Mouse (Mus musculus) ovary, postnatal 36 days (tissue): ENCODE measurements around the gene Pdcd5.

Experiments used
- DNase-seq: peaks from one replicate; pipeline ENCODE4 v3.0.0; 2022; ENCODE audit warnings: low spot score, mixed read lengths

Gene Pdcd5

DNA sequence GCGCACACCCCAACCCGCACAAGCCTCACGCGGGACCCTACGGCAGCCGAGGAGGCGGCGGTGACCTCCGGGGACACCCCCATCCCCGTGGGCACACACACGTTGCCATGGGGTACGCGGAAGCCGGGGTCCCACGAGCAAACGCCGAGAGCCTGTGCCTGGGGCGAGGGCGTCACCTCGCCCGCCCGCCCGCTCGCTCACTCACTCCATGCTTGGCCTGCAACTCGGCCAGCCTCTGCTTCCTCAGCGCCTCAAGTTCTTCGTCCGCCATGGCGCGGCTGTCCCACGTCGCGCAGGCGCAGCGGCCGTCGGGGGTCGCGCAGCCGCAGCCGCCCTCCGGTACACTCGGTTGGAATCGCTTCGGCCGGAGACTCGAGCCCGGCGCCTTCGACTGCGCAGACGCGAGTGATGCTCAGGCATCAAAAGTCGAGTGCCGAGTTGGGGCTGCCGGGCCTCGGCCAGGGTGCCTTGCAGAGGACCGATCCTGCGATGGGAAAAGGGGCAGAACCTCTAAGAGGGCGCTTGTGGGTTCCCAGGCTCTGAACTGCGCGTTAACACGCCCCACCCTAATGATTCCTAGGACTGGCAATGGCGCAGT is at the start of gene Pdcd5:
Gene Pdcd5, minus strand, starts transcription at position 421 of the 598 bp plus-strand sequence.
- peak; percentile 98 for DNase-seq

DNA sequence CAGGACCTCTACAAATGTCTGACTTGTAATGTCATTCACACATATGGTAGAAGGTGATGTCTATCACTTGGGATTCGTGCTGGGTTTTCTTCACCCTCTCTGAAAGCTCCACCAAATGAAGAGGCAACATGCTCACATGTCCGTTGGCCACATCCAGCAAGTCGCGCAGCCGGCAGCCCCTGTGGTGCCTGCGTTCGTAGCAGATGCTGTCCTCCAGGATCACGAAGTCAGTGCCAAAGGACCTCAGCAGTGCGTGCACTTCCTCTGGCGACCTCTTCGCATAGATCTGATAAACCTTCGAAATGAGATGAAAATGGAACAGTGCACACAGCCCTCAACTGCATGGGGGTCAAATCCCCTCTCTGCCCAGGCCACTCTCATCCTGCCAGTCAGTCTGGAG is 45.3 kb upstream of the Pdcd5 start:
- DNase-seq, result no peak

DNA sequence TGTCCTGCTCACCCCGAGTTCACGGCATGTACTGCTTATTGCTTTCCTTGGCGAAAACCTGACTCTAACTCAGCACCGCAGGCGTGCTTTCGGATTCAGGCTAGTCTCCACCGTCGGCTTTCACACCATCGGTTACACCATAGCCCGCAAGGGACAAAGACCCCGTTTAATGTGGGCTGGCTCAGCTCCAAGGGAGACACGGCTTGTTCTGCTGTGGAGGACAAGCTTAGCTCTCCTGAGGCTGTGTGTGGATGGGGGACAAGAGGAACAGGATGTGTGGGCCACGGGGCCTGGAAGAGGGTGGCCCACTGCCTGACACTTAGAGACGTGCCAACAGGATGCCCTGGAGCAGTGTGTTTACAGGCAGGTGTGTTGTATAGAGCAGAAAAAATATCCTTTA is 44.8 kb upstream of the Pdcd5 start:
- no peak for DNase-seq

DNA sequence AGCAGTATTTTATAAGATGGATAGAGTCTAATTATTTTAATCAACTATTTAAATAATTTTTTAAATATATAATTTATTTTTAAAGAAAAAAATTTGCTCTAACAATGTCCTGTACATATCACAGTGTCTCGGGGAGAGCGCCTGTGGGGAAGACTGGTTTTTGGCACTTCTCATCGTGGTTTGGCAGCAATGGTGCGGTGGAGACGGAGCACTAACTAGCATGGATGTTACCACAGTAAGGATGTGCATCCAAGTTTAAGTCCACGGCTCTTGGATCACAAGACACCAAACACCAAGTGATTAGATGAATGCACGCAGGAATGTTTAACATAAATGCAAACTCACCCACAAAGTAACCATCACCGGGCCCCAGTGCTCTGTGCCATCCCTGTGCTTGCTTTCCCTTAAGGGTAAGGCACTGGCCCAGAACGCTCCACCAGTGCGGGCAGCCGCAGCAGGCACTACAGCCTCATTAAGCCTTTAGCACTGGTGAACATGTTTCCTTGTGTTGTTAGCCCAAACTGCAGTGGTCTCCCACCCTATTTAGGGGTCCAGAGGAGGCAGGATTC is 41.5 kb upstream of the Pdcd5 start:
- DNase-seq, result no peak

DNA sequence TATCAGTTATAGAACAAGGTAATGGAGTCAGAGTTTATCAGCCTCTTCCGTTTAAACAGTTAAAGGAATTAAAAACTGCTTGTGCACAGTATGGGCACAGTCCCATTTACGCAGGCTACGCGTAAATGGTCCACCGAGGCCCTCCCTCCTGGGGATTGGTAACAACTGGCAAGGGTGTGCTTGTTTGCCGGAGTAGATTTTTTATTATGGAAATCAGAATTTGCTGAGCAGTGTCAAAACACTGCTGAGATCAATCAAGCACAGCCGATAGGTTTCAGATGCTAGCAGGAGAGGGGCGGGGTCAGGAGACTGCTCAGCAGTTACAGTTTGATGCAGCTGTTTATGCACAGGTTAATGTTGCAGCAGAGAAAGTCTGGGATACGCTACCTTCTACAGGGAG is 41.0 kb upstream of the Pdcd5 start:
- DNase-seq, result no peak

DNA sequence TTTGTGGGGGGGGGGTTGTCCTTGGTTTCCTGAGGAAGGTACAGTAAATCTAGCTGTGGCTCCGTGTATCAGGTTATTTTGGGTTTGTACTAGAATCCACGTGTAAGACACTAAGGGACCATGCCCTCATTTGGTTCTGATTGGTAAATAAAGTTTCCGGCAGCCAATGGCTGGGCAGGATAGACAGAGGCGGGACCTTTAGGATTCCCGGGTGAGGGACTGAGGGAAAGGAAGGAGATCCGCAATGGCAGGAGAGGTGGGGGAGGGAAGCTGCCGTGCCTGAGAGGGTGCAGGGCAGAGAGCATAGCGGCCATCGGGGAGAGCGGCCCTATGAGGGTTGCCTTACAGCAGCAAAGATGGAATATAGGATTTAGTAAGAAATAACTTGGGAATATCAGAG is 39.9 kb upstream of the Pdcd5 start:
- DNase-seq, result peak; percentile 36

DNA sequence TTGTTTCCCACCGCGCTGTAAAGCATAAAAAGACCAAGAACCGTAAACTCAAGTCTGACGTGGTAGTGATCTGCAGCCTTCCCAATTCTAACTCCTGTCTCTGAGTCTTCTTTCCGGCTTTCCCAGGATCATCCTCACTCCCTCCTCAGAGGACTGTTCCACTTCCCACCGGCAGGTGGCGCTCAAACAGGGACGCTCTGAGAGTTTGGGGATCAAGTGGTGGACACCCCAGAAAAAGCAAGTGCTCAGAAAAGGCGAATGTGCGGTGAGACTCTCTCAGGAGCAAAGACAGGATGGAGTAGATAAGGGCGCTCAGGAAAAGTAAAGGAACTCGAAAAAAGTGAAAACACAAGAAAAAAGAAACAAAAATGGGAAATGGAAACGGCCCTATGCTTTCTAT is 39.4 kb upstream of the Pdcd5 start:
- DNase-seq, result peak; percentile 64

DNA sequence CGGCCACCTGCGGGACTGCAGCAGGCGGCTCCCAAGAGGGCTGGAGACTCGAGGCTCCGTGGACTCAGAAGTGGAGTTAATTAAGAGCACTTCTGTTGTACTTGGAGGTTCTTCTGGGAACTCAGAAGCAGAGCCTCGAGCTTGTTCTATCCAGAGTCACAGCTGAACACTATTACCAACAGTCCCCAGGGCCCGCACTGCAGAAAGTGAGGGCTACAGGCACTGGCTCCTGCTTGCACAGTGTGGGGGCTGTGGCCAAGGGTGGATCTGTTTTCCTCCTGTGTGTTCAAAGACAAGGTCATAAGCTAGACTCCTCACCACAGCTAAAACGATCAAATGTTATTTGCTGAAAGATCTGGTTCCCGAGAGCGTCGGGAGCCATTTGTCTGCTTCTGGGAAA is 38.9 kb upstream of the Pdcd5 start:
- peak; percentile 27 for DNase-seq

DNA sequence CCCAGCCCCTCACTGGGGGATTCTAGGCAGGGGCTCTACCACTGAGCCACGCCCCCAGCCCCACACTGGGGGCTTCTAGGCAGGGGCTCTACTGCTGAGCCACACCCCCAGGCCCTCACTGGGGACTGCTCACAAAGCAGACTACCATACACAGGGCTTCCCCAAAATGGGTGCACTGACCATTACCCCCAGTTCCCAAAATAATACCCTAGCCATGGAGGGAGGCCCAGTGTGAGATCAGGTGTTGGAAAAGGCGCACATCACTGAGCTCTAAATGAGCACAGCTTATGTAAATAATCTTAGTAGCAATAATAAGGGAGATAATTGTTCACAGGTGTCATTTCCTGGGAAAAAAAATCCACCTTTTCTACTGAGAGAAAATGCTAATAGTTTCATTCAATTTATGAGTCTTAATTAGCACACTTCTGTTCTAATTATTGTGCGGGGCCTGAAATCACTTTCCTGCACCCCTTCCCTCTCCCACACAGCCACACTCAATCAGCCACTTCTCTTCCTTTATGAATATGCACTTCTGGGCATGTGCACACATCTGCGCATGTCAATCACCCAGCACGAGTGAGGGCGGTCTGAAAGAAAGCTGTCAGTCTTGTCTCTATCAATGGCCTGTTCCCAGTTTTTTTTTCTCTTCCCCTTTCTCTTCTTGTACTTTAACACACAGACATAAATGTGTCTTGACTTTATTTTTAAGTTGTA is 36.2 kb upstream of the Pdcd5 start:
- DNase-seq, result no peak

DNA sequence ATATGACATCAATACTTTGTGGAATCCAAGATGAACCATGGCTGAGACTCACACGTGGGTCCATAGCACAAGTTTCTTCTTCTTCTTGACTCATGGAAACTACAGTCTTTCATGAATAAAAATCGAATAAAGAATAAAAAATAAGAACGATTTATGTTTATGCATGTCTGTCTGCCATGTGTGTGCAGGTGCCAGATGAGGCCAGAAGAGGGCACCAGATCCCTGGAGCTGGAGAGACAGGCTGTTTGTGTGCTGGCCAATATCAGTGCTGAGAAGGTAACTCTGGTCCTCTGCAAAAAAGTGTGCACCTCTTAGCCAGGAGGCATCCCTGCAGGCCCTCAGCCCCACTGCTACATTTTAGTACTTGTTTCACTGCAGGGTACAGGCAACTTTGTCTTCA is 34.2 kb upstream of the Pdcd5 start:
- no peak for DNase-seq

DNA sequence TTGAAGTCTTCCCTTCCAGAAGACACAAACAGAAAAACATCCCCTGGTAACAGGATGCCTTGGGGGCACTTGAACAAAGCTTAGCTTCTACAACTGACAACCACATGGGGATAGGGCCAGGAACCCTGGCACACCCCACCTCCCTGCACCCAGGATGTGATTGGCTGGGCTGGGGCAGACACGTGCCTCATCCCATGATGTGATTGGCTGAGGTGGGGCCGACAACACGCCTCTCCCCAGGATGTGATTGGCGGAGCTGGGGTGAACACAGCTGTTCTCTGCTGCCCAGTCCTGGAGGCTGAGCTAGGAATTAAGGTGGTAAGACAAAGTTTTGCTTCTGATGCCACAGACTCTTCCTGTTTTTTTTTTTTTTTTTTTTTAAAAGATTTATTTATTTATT is 31.7 kb upstream of the Pdcd5 start:
- no peak for DNase-seq

DNA sequence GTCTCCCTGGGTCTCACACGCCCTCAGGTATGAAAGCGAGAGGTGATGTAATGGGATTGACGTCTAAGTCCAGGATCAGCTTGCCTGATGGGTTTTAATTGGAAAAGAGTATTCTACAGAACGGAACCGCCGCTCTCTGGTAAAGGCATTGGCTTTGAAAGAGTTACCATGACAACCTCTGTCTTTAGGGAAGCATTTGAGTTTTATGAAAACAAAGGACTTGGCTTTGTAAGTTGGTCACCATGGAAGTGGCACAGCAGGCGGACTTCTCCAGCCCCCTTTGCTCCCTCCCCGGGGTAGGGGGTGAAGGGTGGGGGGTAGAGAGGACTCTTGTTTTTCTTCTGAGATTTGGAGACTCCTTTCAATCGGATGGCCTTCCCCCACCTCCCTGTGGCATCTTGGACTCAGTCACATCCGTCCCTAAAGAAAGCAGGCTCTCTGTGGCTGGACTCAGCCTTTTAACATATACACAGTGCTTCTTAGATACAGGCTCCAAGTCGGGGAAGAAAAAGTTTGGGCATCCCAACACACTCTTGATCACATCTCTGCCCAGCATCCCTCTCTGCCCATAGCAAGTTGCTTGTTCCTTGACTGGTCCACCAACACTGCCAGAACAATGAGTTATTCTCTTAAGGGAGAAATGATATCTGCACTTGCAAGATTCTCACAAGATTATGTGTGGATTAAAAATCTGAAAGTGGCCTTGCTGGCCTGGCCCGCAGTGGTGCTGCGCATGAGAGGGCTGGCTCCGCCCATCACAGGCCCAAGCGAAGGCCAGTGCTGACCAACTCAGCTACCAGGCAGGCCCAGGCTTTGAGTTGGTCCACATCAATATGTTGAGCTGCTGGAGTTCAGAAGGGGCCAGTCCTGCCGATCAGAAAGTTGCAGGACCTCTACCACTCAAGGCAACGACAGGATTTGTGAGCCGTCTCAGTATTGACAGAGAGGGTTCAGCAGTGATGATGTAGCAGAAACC is 21.0 kb upstream of the Pdcd5 start:
- no peak for DNase-seq

DNA sequence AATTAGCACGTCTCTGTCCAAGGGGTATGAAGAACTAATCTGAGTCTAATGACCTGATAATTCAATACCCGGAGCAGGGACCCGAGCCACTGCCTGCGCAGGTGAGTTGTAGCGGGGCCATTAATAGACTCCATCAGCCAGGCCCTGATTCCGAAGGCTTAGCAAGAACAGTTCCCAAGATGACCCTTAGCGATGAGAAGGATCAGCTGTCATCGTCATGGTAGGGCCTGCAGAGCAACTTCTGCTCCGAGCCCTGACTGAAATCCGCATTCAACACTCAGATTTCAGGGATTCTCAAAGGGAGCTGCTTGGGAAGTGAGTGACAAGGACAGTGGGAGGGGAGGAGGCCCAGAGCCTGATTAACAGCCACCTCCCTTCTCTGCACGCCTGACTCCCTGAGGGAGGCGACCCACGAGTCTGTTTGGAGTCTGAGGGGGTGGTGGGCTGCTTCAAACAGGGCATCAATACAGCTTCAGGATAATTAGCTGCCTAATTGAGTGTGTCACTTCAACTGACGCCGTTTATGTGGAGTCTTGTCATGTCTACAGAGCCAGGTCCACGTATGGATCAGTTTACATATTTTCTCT is 16.6 kb upstream of the Pdcd5 start:
- no peak for DNase-seq

DNA sequence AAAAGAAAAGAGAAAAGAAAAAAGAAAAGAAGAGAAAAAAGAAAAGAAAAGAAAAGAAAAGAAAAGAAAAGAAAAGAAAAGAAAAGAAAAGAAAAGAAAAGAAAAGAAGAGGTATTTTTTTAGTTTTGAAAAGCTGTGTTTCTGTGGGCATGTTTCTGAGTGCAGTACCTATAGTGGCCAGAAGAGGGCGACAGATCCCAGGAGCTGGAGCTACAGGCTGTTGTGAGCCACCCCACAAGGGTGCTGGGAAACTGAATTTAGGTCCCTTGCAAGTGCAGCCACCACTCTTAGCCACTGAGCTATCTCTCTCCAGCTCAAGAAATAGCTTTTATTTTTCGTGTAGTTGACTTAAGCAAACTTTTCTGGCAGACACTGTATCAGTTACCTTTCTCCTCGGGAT is 11.9 kb upstream of the Pdcd5 start:
- no peak for DNase-seq

DNA sequence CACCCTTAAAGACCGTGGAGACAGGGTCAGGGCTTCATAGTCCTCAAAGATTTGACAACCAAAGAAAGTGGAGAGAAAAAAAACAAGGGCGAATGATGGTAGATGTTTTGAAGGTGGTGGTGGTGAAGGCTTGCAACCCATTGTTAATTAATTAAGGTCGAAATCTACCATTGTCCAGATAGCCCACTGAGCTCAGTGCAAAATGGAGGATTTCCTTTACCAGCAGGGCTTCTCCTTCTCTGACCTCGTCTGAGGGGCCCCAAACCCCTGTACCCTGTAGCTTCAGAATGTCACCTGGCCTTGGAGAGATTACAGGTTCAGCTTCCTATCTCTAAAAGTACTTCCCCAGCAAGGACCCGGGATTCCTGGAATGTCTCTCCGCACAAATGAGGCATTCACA is 10.5 kb upstream of the Pdcd5 start:
- DNase-seq, result no peak

DNA sequence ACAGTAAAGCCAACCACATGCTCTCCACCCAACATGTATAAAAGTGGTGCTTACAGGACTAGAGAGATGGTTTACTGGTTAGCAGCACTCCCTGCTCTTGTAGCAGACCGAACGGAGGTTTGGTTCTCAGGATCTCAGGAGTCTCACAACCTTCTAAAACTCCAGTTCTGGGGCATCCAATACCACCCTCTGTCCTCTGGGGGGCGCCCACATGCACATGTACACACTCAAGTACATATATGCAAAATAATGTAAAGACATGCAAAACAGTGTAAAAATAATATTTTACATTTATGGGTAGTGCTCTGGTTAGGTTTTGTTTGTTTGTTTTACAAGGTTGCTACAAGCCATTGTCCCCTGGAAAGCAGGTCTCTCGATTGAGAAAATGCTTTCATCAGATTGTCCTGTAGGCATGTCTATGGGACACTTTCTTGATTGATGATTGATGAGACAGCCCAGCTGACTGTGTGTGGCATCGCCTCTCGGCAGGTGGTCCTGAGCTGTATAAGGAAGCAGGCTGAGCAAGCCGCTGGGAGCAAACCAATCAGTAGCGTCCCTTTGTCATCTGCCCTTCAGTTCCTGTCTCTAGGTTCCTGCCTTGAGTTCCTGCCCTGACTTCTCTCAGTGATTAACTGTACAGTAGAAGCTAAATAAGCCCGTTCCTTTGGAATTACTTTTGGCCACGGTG is 4.4 kb upstream of the Pdcd5 start:
- no peak for DNase-seq

DNA sequence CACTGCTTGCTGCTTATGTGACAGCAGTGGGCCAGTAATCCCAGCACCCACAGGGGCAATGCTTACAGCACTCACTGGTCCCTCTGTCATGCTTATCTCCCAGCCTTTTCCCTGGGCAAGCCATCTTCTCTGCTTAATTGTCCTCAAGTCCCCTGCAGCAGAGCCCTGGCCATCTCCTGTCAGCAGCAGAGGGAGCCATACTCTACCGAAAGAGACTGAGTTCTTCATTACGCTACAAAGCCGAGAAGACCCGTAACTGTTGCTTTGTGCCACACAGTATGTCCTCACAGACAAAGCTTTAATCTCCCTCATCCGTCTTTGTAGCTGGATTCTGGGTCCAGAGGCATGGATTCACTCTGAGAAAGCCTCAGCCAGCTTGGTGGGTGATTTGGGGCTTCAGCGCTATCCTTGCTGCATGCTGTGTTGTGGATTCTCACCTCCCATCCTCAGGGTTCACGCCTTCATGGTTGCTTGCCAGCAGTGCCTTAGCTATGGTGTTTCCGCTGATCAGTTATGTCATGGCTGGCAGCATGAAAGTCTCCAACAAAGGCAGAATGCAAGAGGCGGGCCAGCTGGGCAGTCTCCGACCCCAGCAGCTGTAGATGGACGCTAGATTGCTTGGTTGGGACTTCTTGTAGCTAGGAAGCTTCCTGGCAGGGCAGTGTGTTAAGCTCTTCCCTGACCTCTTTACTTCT is 3.5 kb upstream of the Pdcd5 start:
- DNase-seq, result no peak

DNA sequence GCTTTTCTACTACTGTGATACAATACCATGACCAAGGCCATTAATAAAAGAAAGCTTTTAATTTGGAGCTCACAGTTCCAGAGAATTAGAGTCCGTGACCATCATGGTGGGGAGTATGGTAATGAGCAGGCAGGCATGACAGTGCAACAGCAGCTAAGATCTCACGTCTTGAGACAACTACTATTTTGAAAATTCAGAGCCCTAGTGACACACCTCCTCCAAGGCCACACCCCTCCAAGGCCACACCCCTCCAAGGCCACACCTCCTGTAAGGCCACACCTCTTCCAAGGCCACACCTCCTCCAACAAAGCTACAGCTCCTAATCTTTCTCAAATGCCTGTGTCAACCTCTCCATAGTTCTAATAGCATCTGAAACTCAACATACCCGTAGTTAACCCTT is 1.8 kb upstream of the Pdcd5 start:
- peak; percentile 26 for DNase-seq

DNA sequence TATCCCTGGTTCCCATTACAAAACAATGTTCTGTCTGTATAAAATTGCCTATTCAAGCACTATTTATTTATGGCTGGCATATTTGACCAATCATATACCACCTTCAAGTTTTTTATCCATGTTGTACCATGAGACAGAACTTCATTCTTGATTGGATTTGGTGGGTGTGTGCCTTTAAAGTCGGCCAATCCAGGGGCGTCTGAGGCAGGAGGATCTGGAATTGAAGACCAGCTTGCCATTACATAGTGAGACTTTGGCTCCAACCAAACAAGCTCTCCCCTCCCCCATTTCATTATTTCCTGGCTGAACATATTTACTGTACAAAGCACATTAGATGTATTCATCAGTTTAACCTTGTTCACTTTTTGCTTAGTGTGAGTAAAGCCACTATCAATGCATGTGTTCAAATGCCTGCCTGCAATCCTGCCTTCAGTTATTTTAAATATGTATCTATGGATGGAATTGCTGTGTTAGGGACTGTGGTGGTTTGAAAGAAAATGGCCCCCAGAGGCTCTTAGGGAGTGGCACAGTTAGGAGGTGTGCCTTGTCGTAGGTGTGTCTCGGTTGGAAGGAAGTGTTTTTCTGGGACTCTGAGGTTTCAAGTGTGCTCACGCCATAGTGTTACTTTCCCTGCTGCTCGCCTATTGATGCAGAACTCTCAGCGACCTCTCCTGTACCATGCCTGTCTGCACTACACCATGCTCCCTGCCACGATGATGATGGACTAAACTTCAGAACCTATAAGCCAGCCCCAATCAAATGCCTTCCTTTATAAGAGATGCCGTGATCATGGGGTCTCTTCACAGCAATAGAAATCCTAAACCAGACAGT is 1.1 kb upstream of the Pdcd5 start:
- no peak for DNase-seq
